Mouse (Mus musculus) heart, postnatal 0 days (tissue): ENCODE results near the gene Fam71a.
A peak's percentile ranks its signal among the peaks of the same experiment; 100 is the strongest.

Experiments
- CTCF ChIP-seq: IDR thresholded peaks from 2 replicates; pipeline ENCODE4 v1.5.1; 2016; ENCODE audit warnings: antibody characterized with exemption, control low read depth, low read depth
- EP300 ChIP-seq: IDR thresholded peaks from 2 replicates; pipeline ENCODE4 v1.6.1; 2016; ENCODE audit warnings: antibody characterized with exemption, low read depth

DNA sequence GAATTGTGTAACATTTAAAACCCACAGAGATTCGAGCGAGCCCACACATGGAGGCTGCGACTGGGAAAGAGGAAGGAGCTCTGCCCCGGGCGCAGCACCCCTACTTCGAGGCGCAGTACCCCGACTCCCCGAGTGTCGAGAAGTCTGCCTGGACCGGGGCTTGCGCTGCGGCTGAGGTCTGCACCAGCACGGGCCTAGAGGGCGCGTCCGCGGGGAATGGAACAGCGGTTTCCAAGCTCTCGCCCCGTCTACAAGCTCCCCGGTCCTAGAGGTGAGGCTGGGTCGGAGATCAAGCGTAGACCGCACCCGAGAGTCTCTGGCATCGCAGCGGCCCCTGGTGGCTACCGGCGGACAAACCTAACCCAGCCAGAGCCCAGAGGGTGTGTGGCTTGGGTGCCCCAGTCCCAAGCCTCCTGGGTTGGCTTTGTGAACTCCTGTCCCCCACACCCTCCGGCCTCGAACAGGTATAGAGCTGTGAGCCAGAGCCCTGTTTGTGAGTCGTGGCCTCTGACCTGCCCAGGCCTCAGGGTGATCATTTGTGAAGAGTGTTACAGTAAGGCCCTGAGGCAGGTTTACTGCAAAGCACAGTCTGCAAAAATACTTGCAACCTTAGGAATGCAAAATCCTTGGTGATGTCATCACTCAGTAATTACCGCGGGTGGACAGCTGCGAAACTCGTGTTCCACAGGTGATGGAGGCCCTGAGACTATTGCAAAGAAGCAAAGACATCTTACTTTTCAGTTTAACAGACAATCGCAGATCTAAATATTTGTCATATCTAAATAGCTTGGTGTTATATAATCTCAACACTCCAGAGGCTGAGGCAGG lies 38.6 kb downstream of the Fam71a start:
- peak; percentile 81 for TF ChIP-seq CTCF
- TF ChIP-seq EP300 = no peak
